Mouse (Mus musculus) stomach, embryonic 16.5 days (tissue): ENCODE measurements around the gene Robo4. TPM values are rescaled to one million over a fixed set of nuclear protein-coding genes. Genes with fewer than 3 reads are reported as not detected.

Source experiments
- ATAC-seq: fragments of 200-750 bp; cut with Nextera tagmentation; 2 replicates; pipeline ENCODE4 v1.8.0; 2017; ENCODE audit warnings: moderate number of reproducible peaks, moderate TSS enrichment; ENCODE audit not compliant: insufficient read depth, low FRiP score
- H3K27ac ChIP-seq: fragments of 300-500 bp; sonication (generic); 2 replicates; pipeline ENCODE4 v1.5.1; 2014; ENCODE audit warnings: low read length
- H3K27me3 ChIP-seq: fragments of 300-500 bp; sonication (generic); 2 replicates; pipeline ENCODE4 v1.6.1; 2014; ENCODE audit warnings: low read length, control low read depth, mixed read lengths; ENCODE audit not compliant: control insufficient read depth, insufficient read depth
- H3K36me3 ChIP-seq: fragments of 300-500 bp; sonication (generic); 2 replicates; pipeline ENCODE4 v1.6.1; 2014; ENCODE audit warnings: low read length; ENCODE audit not compliant: control insufficient read depth, insufficient read depth
- H3K4me1 ChIP-seq: fragments of 300-500 bp; sonication (generic); 2 replicates; pipeline ENCODE4 v1.6.1; 2014; ENCODE audit warnings: low read length, control low read depth, mixed read lengths; ENCODE audit not compliant: control insufficient read depth, insufficient read depth
- H3K4me2 ChIP-seq: fragments of 300-500 bp; sonication (generic); 2 replicates; pipeline ENCODE4 v1.6.1; 2014; ENCODE audit warnings: low read depth, low read length, mixed read lengths
- H3K4me3 ChIP-seq: fragments of 300-500 bp; sonication (generic); replicated peaks from 2 replicates; pipeline ENCODE4 v1.5.1; 2014; ENCODE audit warnings: mild to moderate bottlenecking, low read length
- H3K9ac ChIP-seq: fragments of 300-500 bp; sonication (generic); 2 replicates; pipeline ENCODE4 v1.6.1; 2014; ENCODE audit warnings: low read length
- H3K9me3 ChIP-seq: fragments of 300-500 bp; sonication (generic); replicated peaks from 2 replicates; pipeline ENCODE4 v1.6.1; 2016; ENCODE audit warnings: low read length, control low read depth; ENCODE audit not compliant: control insufficient read depth
- WGBS: fragments of 180-500 bp; shearing (Covaris S2); extraction: QIAGEN DNeasy Blood & Tissue Kit; methylation state at CpG from one replicate; pipeline ENCODE4 v1.1.7; 2014; 5-methylcytosine and 5-hydroxymethylcytosine counted together
- polyA plus RNA-seq: library from polyadenylated mRNA; unstranded; fragments of >200 nt; fragmentation: Nextera tagmentation; extraction: Ambion mirVana; gene quantifications from 2 replicates; pipeline ENCODE4 v1.2.1, GENCODE M21; 2015

Gene Robo4
- polyA plus RNA-seq, 1 experiment from 2014 or later, result 13.3 TPM

GRCm38 (mm10) chr9:37367301-37368080, 34.2 kb upstream of the Robo4 start, which contains the start of gene Hepacam:
TSS of gene Hepacam (plus strand) at chr9:37367351.
- H3K9me3 ChIP-seq, result no peaks in the 10 kb centered on the region
- H3K9ac ChIP-seq, result no peak within 1 kb of the TSS
- H3K27me3 ChIP-seq, result no peaks in the 10 kb centered on the region
- ATAC-seq, result no peak
- H3K4me3 ChIP-seq, result no peak within 1 kb of the TSS
- H3K4me2 ChIP-seq, result no peak within 1 kb of the TSS
- no peaks in the 10 kb centered on the region for H3K4me1 ChIP-seq
- WGBS, result 84% methylated on average over 17 of the region's 17 CpGs
- H3K27ac ChIP-seq, result no peak within 1 kb of the TSS
- no peaks in the 10 kb centered on the region for H3K36me3 ChIP-seq

- H3K36me3 ChIP-seq, result no peaks in the 10 kb centered on the region
- WGBS, result 54% methylated on average over 11 of the region's 11 CpGs
- H3K27me3 ChIP-seq, result no peaks in the 10 kb centered on the region
- H3K9me3 ChIP-seq, result no peaks in the 10 kb centered on the region
- H3K27ac ChIP-seq, result peak overlapping the region; percentile 52; the same call in 1 of the 2 replicates
- 0 out of 2 replicates have a peak, but pooled peaks have one; percentile 25 for ATAC-seq
- H3K4me2 ChIP-seq, result no peak overlapping the region
- H3K4me3 ChIP-seq, result no peak overlapping the region
- H3K9ac ChIP-seq, result no peak overlapping the region
- H3K4me1 ChIP-seq, result no peaks in the 10 kb centered on the region
These were observed 33.4 kb upstream of the Robo4 start for GRCm38 (mm10) chr9:37368081-37368830.

- ATAC-seq, result no peak
- Histone ChIP-seq H3K4me2 (no peak overlapping the region), H3K36me3 (no peaks in the 10 kb centered on the region), H3K9me3 (no peaks in the 10 kb centered on the region), H3K4me1 (no peaks in the 10 kb centered on the region), H3K27me3 (no peaks in the 10 kb centered on the region), H3K27ac (peak overlapping the region; percentile 52; the same call in 1 of the 2 replicates), H3K9ac (no peak overlapping the region), H3K4me3 (no peak overlapping the region)
- WGBS, result 65% methylated on average over 8 of the region's 8 CpGs
These were observed 32.8 kb upstream of the Robo4 start for GRCm38 (mm10) chr9:37368860-37369259.

GRCm38 (mm10) chr9:37371232-37371801, 30.4 kb upstream of the Robo4 start:
- no peak overlapping the region for H3K9ac ChIP-seq
- no peaks in the 10 kb centered on the region for H3K27me3 ChIP-seq
- no peaks in the 10 kb centered on the region for H3K36me3 ChIP-seq
- no peak overlapping the region for H3K27ac ChIP-seq
- no peak overlapping the region for H3K4me3 ChIP-seq
- no peaks in the 10 kb centered on the region for H3K4me1 ChIP-seq
- WGBS, result 70% methylated on average over 7 of the region's 7 CpGs
- H3K4me2 ChIP-seq, result no peak overlapping the region
- H3K9me3 ChIP-seq, result no peaks in the 10 kb centered on the region
- no peak for ATAC-seq

- Histone ChIP-seq H3K27me3 (no peaks in the 10 kb centered on the region), H3K4me2 (no peak overlapping the region), H3K4me3 (no peak overlapping the region), H3K27ac (no peak overlapping the region), H3K9ac (no peak overlapping the region), H3K9me3 (no peaks in the 10 kb centered on the region), H3K4me1 (no peaks in the 10 kb centered on the region), H3K36me3 (no peaks in the 10 kb centered on the region)
- 87% methylated on average over 5 of the region's 5 CpGs for WGBS
- no peak for ATAC-seq
These were observed 26.0 kb upstream of the Robo4 start for GRCm38 (mm10) chr9:37375718-37376117.

- H3K9ac ChIP-seq, result no peak overlapping the region
- H3K9me3 ChIP-seq, result no peaks in the 10 kb centered on the region
- no peak overlapping the region for H3K4me3 ChIP-seq
- 86% methylated on average over 6 of the region's 6 CpGs for WGBS
- H3K27me3 ChIP-seq, result peaks cover 12% of the 10 kb centered on the region
- H3K36me3 ChIP-seq, result no peaks in the 10 kb centered on the region
- ATAC-seq, result no peak
- no peaks in the 10 kb centered on the region for H3K4me1 ChIP-seq
- no peak overlapping the region for H3K27ac ChIP-seq
- H3K4me2 ChIP-seq, result no peak overlapping the region
These were observed 18.5 kb upstream of the Robo4 start for GRCm38 (mm10) chr9:37383161-37383560.

GRCm38 (mm10) chr9:37384284-37385182, 17.2 kb upstream of the Robo4 start:
- Histone ChIP-seq H3K36me3 (no peaks in the 10 kb centered on the region), H3K4me3 (peak overlapping the region; percentile 46), H3K4me1 (no peaks in the 10 kb centered on the region), H3K9ac (peak overlapping the region; percentile 72), H3K27ac (no peak overlapping the region), H3K27me3 (peaks cover 12% of the 10 kb centered on the region), H3K4me2 (peak overlapping the region; percentile 65), H3K9me3 (no peaks in the 10 kb centered on the region)
- WGBS, result 6% methylated on average over 54 of the region's 54 CpGs
- peak; percentile 70 for ATAC-seq

GRCm38 (mm10) chr9:37390891-37391290, 10.8 kb upstream of the Robo4 start:
- no peak for ATAC-seq
- Histone ChIP-seq H3K9ac (no peak overlapping the region), H3K4me1 (no peaks in the 10 kb centered on the region), H3K36me3 (no peaks in the 10 kb centered on the region), H3K4me2 (no peak overlapping the region), H3K27me3 (peaks cover 3% of the 10 kb centered on the region), H3K9me3 (no peaks in the 10 kb centered on the region), H3K27ac (no peak overlapping the region), H3K4me3 (no peak overlapping the region)
- WGBS, result 56% methylated on average over 2 of the region's 2 CpGs
